Mouse (Mus musculus) intestine, postnatal 0 days (tissue): ENCODE measurements around the gene Mdp1. TPM values are rescaled to one million over a fixed set of nuclear protein-coding genes. Genes with fewer than 3 reads are reported as not detected.

ENCODE experiments used
- ATAC-seq: fragments of 200-750 bp; cut with Nextera tagmentation; 2 replicates; pipeline ENCODE4 v1.8.0; 2017; ENCODE audit warnings: mild to moderate bottlenecking, moderate TSS enrichment, moderate library complexity
- H3K27ac ChIP-seq: fragments of 300-500 bp; sonication (generic); 2 replicates; pipeline ENCODE4 v1.5.1; 2014; ENCODE audit warnings: mild to moderate bottlenecking, low read depth, low read length, moderate library complexity
- H3K27me3 ChIP-seq: fragments of 300-500 bp; sonication (generic); replicated peaks from 2 replicates; pipeline ENCODE4 v1.6.1; 2014; ENCODE audit warnings: low read length, mixed read lengths; ENCODE audit not compliant: control insufficient read depth, insufficient read depth
- H3K36me3 ChIP-seq: fragments of 300-500 bp; sonication (generic); 2 replicates; pipeline ENCODE4 v1.6.1; 2014; ENCODE audit warnings: mild to moderate bottlenecking, moderate library complexity; ENCODE audit not compliant: control insufficient read depth, insufficient read depth
- H3K4me1 ChIP-seq: fragments of 300-500 bp; sonication (generic); replicated peaks from 2 replicates; pipeline ENCODE4 v1.6.1; 2014; ENCODE audit warnings: antibody characterized with exemption, low read length, mixed read lengths; ENCODE audit not compliant: control insufficient read depth, insufficient read depth
- H3K4me2 ChIP-seq: fragments of 300-500 bp; sonication (generic); replicated peaks from 2 replicates; pipeline ENCODE4 v1.6.1; 2014; ENCODE audit warnings: low read depth, mild to moderate bottlenecking, moderate library complexity
- H3K4me3 ChIP-seq: fragments of 300-500 bp; sonication (generic); 2 replicates; pipeline ENCODE4 v1.5.1; 2014; ENCODE audit warnings: low read depth, low read length
- H3K9ac ChIP-seq: fragments of 300-500 bp; sonication (generic); 2 replicates; pipeline ENCODE4 v1.6.1; 2014; ENCODE audit warnings: mild to moderate bottlenecking, low read depth, low read length
- H3K9me3 ChIP-seq: fragments of 300-500 bp; sonication (generic); 2 replicates; pipeline ENCODE4 v1.6.1; 2016; ENCODE audit warnings: mixed run types; ENCODE audit not compliant: control insufficient read depth
- CTCF ChIP-seq: sonication (generic); IDR thresholded peaks from 2 replicates; pipeline ENCODE4 v1.5.1; 2016; ENCODE audit warnings: low read depth, mild to moderate bottlenecking, control low read depth, antibody characterized with exemption, moderate library complexity
- WGBS: fragments of 180-500 bp; shearing (Covaris S2); extraction: QIAGEN DNeasy Blood & Tissue Kit; methylation state at CpG from one replicate; pipeline ENCODE4 v1.1.7; 2014; 5-methylcytosine and 5-hydroxymethylcytosine counted together
- polyA plus RNA-seq: library from polyadenylated mRNA; unstranded; fragments of >200 nt; fragmentation: Nextera tagmentation; extraction: Ambion mirVana; gene quantifications from 2 replicates; pipeline ENCODE4 v1.2.1, GENCODE M21; 2015

The Mdp1 gene
- polyA plus RNA-seq, 1 experiment from 2014 or later = 85.1 TPM

DNA sequence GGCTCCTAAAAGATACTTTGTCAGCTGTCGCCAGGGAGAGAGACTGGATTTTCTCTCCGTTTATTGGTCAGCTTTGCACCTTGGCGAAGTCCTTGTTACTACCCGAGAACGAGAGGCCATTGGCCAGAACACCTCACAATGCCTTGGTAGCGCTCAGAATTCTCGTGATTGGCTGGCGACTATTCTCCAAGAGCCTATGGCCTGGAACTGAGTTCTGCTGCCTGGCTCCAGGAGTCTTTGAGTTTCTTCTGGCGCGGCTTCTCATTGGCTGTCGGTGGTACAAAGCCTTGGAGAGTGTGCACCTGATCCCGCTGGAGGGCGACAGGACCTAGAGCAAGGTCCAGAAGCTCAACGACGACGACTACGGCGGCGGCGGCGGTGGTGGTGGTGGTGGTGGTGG, 42.5 kb downstream of the Mdp1 start, which contains the start of gene Rec8:
TSS of gene Rec8 (plus strand) at position 216 of the 400 bp plus-strand sequence.
- Histone ChIP-seq H3K9ac (peak within 1 kb of the TSS; percentile 40), H3K36me3 (peaks cover 2% of the 10 kb centered on the region; the same call in 1 of the 2 replicates), H3K27me3 (no peaks in the 10 kb centered on the region), H3K4me3 (peak within 1 kb of the TSS; percentile 34), H3K9me3 (no peaks in the 10 kb centered on the region), H3K4me2 (peak within 1 kb of the TSS; percentile 59), H3K27ac (no peak within 1 kb of the TSS), H3K4me1 (0 out of 2 replicates have a peak, but pooled peaks cover 4% of the 10 kb centered on the region)
- peak; percentile 88 for ATAC-seq
- peak; percentile 55 for TF ChIP-seq CTCF
- WGBS = 20% methylated on average over 21 of the region's 21 CpGs

- Histone ChIP-seq H3K4me1 (0 out of 2 replicates have a peak, but pooled peaks cover 4% of the 10 kb centered on the region), H3K4me3 (no peak overlapping the region), H3K27ac (no peak overlapping the region), H3K9ac (no peak overlapping the region), H3K9me3 (no peaks in the 10 kb centered on the region), H3K36me3 (no peaks in the 10 kb centered on the region), H3K27me3 (no peaks in the 10 kb centered on the region), H3K4me2 (no peak overlapping the region)
- WGBS = 75% methylated on average over 2 of the region's 2 CpGs
- ATAC-seq = no peak
- TF ChIP-seq CTCF = no peak
These were observed 43.5 kb downstream of the Mdp1 start for GRCm38 (mm10) chr14:55616844-55617243.

DNA sequence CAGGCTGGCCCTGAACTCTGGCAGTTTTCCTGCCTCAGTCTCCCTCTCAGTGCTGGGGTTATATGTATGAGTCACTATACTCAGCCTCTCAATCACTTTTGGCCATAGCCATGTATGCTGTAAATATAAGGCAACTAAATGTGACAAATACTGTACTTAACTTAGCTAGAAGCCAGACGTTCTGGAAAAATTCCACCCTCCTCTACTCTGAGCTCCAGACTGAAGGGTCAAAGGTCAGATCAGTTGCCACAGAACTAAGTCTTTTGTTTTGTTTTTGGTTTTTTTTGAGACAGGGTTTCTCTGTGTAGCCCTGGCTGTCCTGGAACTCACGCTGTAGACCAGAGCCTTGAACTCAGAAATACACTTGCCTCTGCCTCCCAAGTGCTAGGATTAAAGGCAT, 44.4 kb downstream of the Mdp1 start:
- no peak for TF ChIP-seq CTCF
- H3K27me3 ChIP-seq = no peaks in the 10 kb centered on the region
- 0 out of 2 replicates have a peak, but pooled peaks cover 4% of the 10 kb centered on the region for H3K4me1 ChIP-seq
- H3K27ac ChIP-seq = no peak overlapping the region
- 41% methylated on average over 2 of the region's 2 CpGs for WGBS
- H3K4me2 ChIP-seq = no peak overlapping the region
- no peaks in the 10 kb centered on the region for H3K36me3 ChIP-seq
- ATAC-seq = no peak
- H3K9ac ChIP-seq = no peak overlapping the region
- no peak overlapping the region for H3K4me3 ChIP-seq
- H3K9me3 ChIP-seq = no peaks in the 10 kb centered on the region

DNA sequence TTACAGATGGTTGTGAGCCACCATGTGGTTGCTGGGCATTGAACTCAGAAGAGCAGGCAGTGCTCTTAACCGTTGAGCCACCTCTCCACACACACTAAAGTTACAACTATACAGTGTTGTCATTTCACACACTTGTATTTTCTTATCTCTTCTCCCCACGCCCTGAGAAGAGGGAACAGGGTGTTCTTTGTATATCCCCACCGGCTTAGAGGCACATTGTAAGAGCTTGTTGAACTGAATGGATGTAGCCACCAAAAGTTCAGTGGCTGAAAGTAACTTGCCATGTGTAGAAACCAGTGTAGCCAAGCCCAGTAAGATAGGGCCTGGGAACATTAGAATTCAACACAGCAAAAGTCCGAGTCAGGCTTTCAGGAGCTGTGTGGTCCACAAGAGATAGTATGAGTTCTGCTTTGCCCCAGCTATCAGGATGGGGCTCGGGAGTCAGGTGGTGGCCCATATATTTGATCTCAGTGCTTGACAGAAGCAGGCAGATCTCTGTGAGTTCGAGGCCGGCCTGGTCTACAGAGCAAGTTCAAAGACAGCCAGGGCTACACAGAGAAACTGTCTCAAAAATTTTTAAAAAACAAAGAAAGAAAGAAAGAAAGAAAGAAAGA, 45.6 kb downstream of the Mdp1 start:
- no peak overlapping the region for H3K4me3 ChIP-seq
- peaks cover 6% of the 10 kb centered on the region for H3K36me3 ChIP-seq
- no peak for TF ChIP-seq CTCF
- peak; percentile 41; the same call in 1 of the 2 replicates for ATAC-seq
- no peaks in the 10 kb centered on the region for H3K27me3 ChIP-seq
- no peaks in the 10 kb centered on the region for H3K9me3 ChIP-seq
- no peak overlapping the region for H3K9ac ChIP-seq
- 0 out of 2 replicates have a peak, but pooled peaks cover 4% of the 10 kb centered on the region for H3K4me1 ChIP-seq
- 64% methylated on average over 7 of the region's 7 CpGs for WGBS
- H3K4me2 ChIP-seq = no peak overlapping the region
- no peak overlapping the region for H3K27ac ChIP-seq

DNA sequence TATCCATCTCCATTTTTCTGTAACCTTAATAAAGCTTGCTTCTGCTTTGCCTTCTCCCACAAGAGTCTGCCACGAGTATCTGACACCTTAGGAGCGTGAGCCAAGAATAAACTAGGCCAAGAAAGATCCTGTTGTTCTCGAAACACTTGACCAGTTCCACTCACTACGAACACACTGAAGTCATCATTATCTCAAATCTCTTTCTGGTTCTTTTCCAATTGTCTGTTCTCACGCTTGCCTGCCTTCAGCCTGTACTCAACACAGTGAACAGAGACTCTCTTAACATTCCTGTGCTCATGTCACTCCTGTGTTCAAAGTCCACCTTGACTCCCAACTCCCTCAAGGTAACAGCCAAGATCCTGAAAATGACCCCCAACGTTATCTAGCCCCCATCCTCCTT, 47.0 kb downstream of the Mdp1 start:
- no peaks in the 10 kb centered on the region for H3K27me3 ChIP-seq
- ATAC-seq = no peak
- TF ChIP-seq CTCF = no peak
- no peak overlapping the region for H3K9ac ChIP-seq
- no peak overlapping the region for H3K4me2 ChIP-seq
- 0 out of 2 replicates have a peak, but pooled peaks cover 4% of the 10 kb centered on the region for H3K4me1 ChIP-seq
- H3K27ac ChIP-seq = peak overlapping the region; percentile 35; the same call in 1 of the 2 replicates
- WGBS = 52% methylated on average over 6 of the region's 6 CpGs
- no peaks in the 10 kb centered on the region for H3K9me3 ChIP-seq
- peaks cover 18% of the 10 kb centered on the region for H3K36me3 ChIP-seq
- no peak overlapping the region for H3K4me3 ChIP-seq

DNA sequence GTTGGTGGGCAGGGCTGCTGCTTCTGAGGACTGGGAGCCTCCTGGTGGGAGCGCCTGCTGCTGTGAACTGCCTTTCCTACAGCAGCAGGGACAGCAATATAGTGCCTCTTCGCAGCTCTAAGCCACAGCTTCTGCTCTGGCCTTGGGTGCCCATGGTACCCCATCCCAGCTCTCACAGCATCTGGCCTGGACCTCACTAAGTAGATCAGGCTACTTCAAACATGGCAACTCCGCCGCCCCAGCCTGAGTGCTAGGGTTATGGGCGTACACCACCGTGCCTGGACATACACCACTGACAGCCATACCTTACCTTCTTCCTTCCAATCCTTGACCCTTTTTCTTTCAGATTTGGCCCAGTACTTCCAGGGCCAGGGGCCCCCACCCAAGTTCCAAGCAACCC, 52.0 kb downstream of the Mdp1 start:
- TF ChIP-seq CTCF = no peak
- Histone ChIP-seq H3K27me3 (no peaks in the 10 kb centered on the region), H3K4me2 (no peak overlapping the region), H3K27ac (peak overlapping the region; percentile 64; the same call in 1 of the 2 replicates), H3K9me3 (no peaks in the 10 kb centered on the region), H3K9ac (no peak overlapping the region), H3K4me1 (0 out of 2 replicates have a peak, but pooled peaks cover 11% of the 10 kb centered on the region), H3K4me3 (no peak overlapping the region), H3K36me3 (peaks cover 47% of the 10 kb centered on the region)
- 92% methylated on average over 6 of the region's 6 CpGs for WGBS
- ATAC-seq = no peak

Other genes starting within 250 kb of the Mdp1 start
- 130 and 133 TPM in 2 replicates for gene Dhrs4, start 181.8 kb downstream of the Mdp1 start, polyA plus RNA-seq
- 0.52 and 0.61 TPM in 2 replicates for gene Carmil3, start 169.9 kb downstream of the Mdp1 start, polyA plus RNA-seq
- 0.24 and 0.39 TPM in 2 replicates for gene Cpne6, start 150.1 kb downstream of the Mdp1 start, polyA plus RNA-seq
- not detected in 2 replicates for gene Nrl, start 135.5 kb downstream of the Mdp1 start, polyA plus RNA-seq
- gene Pck2, start 120.2 kb downstream of the Mdp1 start, polyA plus RNA-seq = 16.7 and 17.6 TPM in 2 replicates
- 67.0 and 74.7 TPM in 2 replicates for gene Dcaf11, start 100.5 kb downstream of the Mdp1 start, polyA plus RNA-seq
- 1.2 and 1.8 TPM in 2 replicates for gene A730061H03Rik, start 100.1 kb downstream of the Mdp1 start, polyA plus RNA-seq
- 0.48 and 0.52 TPM in 2 replicates for gene Fitm1, start 84.9 kb downstream of the Mdp1 start, polyA plus RNA-seq
- 283 and 287 TPM in 2 replicates for gene Psme1, start 82.4 kb downstream of the Mdp1 start, polyA plus RNA-seq
- 21.6 TPM in 2 replicates for gene Emc9, start 75.2 kb downstream of the Mdp1 start, polyA plus RNA-seq
- 481 and 514 TPM in 2 replicates for gene Psme2, start 69.4 kb downstream of the Mdp1 start, polyA plus RNA-seq
- gene Rnf31, start 68.8 kb downstream of the Mdp1 start, polyA plus RNA-seq = 18.2 and 24.0 TPM in 2 replicates
- gene Irf9, start 56.9 kb downstream of the Mdp1 start, polyA plus RNA-seq = 44.7 and 46.9 TPM in 2 replicates
- gene Rec8, start 42.5 kb downstream of the Mdp1 start, polyA plus RNA-seq = 29.8 and 30.1 TPM in 2 replicates
- gene Ipo4, start 24.6 kb downstream of the Mdp1 start, polyA plus RNA-seq = 28.0 and 29.8 TPM in 2 replicates
- 2.3 and 2.7 TPM in 2 replicates for gene Gm49378, start 22.6 kb downstream of the Mdp1 start, polyA plus RNA-seq
- 94.6 and 95.9 TPM in 2 replicates for gene Tm9sf1, start 16.7 kb downstream of the Mdp1 start, polyA plus RNA-seq
- 0.65 and 0.69 TPM in 2 replicates for gene Tssk4, start 10.3 kb downstream of the Mdp1 start, polyA plus RNA-seq
- 21.3 and 24.4 TPM in 2 replicates for gene Gmpr2, start 11.4 kb upstream of the Mdp1 start, polyA plus RNA-seq
- 385 and 387 TPM in 2 replicates for gene Nedd8, start 11.6 kb upstream of the Mdp1 start, polyA plus RNA-seq
- gene Tinf2, start 21.3 kb upstream of the Mdp1 start, polyA plus RNA-seq = 20.6 and 21.9 TPM in 2 replicates
- gene Tgm1, start 53.4 kb upstream of the Mdp1 start, polyA plus RNA-seq = 1.1 and 1.3 TPM in 2 replicates
- gene Rabggta, start 61.8 kb upstream of the Mdp1 start, polyA plus RNA-seq = 24.0 and 25.6 TPM in 2 replicates
- 466 and 476 TPM in 2 replicates for gene Dhrs1, start 85.2 kb upstream of the Mdp1 start, polyA plus RNA-seq
- 14.4 and 14.9 TPM in 2 replicates for gene Nop9, start 85.2 kb upstream of the Mdp1 start, polyA plus RNA-seq
- 366 and 385 TPM in 2 replicates for gene Cideb, start 98.0 kb upstream of the Mdp1 start, polyA plus RNA-seq
- gene Ltb4r2, start 100.9 kb upstream of the Mdp1 start, polyA plus RNA-seq = 6.7 and 9.0 TPM in 2 replicates
- 3.8 and 4.1 TPM in 2 replicates for gene Ltb4r1, start 105.5 kb upstream of the Mdp1 start, polyA plus RNA-seq
- 3.5 and 4.3 TPM in 2 replicates for gene Adcy4, start 123.6 kb upstream of the Mdp1 start, polyA plus RNA-seq
- gene Ripk3, start 128.4 kb upstream of the Mdp1 start, polyA plus RNA-seq = 39.2 and 47.3 TPM in 2 replicates
- 5.9 and 6.1 TPM in 2 replicates for gene Nfatc4, start 162.6 kb upstream of the Mdp1 start, polyA plus RNA-seq
- 2.2 and 2.5 TPM in 2 replicates for gene Nynrin, start 193.5 kb upstream of the Mdp1 start, polyA plus RNA-seq
- gene Cbln3, start 223.9 kb upstream of the Mdp1 start, polyA plus RNA-seq = 0.16 and 0.26 TPM in 2 replicates
- 5.1 and 6.3 TPM in 2 replicates for gene Khnyn, start 224.4 kb upstream of the Mdp1 start, polyA plus RNA-seq
- 70.9 and 71.5 TPM in 2 replicates for gene Sdr39u1, start 239.8 kb upstream of the Mdp1 start, polyA plus RNA-seq